Mouse (Mus musculus) ES-CJ7 (cell line): Measurements from ENCODE around the gene Igsf6.
A peak's percentile ranks its signal among the peaks of the same experiment; 100 is the strongest.
"Not testable (repeated sequence)": the region's sequence is repeated elsewhere in the genome, so short reads cannot be mapped to it uniquely, and the experiment has no call there.

Source experiments
- DNase-seq: peaks from one replicate; pipeline ENCODE4 v3.0.0; 2011; ENCODE audit warnings: low read depth, low spot score

Igsf6 gene

DNA sequence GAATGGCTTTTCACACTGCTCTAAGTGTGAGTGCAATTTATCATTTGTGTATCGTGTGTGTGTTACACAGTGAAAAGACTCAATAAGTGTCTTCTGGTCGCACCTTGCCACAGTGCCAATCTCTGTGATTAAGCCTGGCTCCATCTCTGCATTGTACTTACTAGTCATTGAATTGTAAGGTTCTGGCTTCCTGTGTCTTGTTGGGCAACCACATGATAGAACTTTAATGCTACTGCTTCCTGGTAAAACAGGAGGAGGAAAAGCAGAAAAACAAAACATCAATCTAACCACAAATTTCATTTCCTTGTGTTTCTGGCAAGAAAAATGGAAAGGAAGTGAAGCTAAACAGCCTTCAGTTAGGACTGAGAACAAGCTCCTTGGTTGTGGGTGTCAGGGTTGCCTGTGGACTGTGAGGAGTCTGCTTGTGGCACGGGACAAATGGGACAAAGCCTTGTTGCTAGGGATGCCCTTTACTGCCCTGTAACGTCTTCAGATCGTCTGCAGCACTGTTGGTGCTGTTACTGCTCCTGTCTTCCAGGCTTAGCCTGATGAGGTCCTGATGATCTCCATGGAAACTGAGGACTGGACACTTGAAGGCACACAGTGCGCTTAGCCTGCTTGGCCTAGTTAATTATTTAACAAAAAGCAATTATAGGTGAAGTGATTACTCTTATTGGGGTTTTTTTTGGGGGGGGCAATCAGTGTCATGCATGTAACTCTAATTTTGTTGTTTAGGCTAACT lies 14.7 kb downstream of the Igsf6 start:
- DNase-seq, result no peak

- DNase-seq, result no peak
These were observed 21.3 kb downstream of the Igsf6 start for GRCm38 (mm10) chr7:121053071-121053470.

- DNase-seq, result no peak
These were observed 26.7 kb downstream of the Igsf6 start for GRCm38 (mm10) chr7:121047624-121048023.

DNA sequence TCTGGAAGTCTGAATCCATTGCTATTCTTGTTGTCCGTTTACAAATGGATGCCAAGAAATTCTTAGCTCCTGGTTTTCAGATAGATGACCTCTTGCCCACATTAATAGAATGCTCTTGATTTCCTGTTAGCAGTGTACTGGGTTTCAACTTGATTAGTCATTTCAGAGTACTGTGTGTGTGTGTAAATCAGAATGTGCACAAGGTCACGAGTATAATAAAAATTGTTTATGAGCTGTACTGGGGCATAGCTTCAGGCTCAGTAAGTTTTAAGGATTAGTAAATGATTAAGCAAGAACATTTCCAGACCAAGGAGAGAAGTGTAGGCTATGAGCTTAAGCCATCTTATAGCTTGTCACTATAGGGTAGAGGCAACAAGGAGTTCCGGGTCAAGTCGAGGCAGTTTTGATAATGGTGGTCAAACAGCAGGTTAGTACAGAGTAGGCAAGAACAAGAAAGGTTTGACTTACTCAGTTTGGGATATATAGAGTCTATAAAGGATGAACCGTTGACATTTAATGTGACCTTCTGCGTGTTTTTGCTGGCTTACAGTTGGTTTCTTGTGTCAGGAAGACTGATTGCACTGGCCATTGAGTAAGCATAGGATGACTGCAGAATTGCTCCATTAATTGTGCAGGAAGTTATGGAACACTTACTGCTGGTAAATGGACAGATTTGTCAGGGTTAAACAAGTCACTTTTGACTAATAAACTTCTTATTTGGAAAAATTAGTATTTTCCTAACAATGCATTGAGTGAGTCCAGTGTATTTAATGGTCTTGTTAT lies 28.5 kb downstream of the Igsf6 start:
- no peak for DNase-seq

DNA sequence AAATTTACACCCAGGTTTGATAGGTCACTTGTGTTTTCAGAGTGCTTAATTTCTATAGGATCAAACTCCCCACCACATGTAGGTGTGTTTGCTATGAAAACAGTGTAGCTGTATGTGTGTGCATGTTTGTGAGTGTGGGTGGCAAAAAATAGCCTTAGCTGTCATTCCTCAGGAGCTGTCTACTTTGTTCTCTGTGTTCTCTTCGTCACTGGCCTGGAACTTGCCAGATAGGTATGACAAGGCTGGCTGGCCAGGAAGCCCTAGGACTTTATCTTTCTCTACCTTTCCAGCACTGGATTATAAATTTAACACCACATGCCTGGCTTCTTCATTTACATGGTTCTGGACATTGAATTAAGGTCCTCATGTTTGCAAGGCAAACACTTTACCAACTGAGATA lies 30.1 kb downstream of the Igsf6 start:
- no peak for DNase-seq

DNA sequence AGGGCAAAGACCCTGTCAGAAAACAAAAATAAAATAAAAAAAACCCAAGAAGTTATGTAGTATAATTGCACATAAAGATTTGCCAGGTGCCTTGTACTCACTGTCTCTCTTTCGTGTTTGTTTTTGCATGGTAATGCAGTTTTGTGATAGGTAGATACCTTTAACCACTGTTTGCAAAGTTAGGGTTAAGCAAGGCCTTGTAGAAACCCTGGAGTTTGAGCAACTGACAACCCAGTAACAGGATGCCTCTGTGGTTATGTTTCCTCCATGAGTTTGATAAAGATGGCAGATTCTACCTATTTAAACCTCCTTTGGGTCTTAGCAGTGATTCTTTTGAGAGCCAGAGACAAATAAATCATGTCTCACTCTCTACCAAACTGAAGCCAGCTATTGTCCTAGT lies 30.9 kb downstream of the Igsf6 start:
- no peak for DNase-seq

GRCm38 (mm10) chr7:121043004-121043403 lies 31.4 kb downstream of the Igsf6 start:
- no peak for DNase-seq

DNA sequence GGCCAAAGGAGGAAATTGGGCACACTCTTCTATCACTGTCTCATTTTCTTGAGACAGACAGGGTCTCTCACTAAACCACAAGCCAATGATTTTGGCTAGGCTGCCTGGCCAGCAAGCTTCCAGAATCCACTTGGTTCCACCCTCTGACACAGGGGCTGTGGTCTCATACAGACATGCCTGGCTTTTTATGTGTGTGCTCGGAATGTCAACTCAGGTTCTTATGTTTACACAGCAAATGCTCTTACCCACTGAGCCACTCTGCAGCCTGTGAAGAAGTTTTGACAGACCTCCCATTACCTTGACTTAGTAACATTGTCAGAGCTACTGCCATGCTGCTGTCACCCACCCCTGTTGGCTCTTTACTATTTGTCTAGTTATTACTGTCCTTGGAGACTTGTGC lies 32.4 kb downstream of the Igsf6 start:
- DNase-seq, result no peak

DNA sequence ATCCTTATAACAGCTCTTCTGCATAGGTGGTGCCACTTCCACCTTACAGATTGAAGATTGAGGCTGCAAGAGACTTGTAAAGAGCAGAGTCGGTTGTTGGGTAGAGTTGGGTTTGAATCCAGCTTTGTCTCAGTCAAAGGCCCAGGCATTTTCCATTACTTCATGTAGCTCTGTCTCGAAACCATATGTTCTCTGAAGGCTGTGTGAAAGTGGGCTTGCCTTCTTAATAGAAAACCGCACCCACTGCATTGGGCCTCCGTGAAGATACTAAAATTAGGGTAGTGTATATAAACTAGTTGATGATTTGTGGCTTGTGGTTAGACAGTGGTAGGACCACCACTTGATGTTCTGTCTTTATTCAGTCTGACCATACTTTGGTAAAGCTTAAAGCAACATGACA lies 33.8 kb downstream of the Igsf6 start:
- DNase-seq, result no peak

DNA sequence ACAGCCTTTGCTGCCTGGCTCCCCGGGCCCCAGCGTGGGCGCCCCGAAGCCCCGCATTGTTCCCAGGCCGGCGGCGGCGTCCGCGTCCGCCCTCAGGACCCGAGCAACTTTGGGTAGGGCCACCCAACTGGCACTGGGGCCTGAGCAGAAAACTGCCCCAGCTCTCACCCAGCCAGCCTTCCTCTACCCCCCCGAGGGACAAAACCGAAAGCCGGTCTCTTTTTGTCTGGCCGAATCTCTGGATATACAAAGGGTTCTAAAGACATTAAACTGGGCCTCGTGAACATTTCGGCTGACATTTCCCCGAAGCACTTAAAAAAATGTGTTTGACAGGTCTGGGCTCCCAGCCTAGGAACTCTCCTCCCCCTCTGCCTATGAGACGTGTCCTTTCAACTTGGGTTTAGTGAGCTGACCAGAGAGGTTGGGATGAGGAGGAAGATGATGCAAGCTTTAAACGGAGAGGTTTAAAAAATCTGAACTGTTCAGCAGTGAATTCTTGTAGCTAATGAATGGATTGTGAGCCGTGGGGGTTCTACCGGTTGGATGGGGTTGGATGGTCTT lies 39.1 kb downstream of the Igsf6 start:
- peak; percentile 20 for DNase-seq

- DNase-seq, result no peak
These were observed 39.7 kb downstream of the Igsf6 start for GRCm38 (mm10) chr7:121034701-121035141.

DNA sequence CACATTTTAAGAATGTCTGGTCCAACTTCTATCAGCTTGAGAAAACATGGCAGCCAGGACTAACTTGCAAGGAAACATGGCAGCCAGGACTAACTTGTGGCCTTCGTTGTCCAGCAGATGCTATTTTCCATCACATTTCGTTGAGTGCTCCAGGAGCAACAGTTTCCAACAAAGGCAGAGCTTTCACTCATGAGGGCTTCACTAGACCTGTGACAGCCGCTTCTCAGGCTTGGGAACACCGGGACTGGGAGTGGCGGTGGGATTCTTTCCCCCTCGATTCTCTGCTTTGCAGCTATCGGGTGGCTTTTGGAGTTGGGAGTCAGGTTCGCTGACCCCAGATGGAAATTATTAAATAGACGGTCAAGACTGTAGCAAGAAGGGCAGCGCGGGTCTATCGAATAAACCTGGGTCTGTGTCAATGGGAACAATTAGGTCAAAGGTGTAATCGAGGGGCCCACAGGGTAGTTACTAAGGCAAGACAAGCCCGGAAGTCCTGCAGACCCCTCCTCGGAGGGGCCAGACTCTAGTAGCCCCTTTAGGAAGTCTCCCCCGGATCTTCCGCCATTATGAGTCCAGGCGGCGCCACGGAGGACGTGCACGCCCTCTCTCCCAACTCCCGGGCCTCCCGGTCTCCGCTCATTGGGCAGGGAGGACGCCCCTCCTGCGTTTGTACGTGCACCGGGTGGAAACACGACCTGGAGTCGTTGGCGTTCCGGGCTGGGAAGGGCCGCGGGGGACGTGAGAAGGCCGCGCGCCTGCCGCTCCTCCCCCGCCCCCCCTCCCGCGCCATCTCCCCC lies 40.3 kb downstream of the Igsf6 start, which contains the start of gene Mettl9:
Mettl9 (plus strand) TSS at position 590 of the 797 bp plus-strand sequence.
- peak; percentile 96 for DNase-seq

GRCm38 (mm10) chr7:121029947-121030346 lies 44.4 kb downstream of the Igsf6 start:
- DNase-seq, result not testable (repeated sequence)

- DNase-seq, result no peak
These were observed 48.1 kb downstream of the Igsf6 start for GRCm38 (mm10) chr7:121026300-121026699.

- DNase-seq, result no peak
These were observed 49.0 kb downstream of the Igsf6 start for GRCm38 (mm10) chr7:121025221-121026008.

GRCm38 (mm10) chr7:121020277-121020676 lies 54.1 kb downstream of the Igsf6 start:
- peak; percentile 41 for DNase-seq

DNA sequence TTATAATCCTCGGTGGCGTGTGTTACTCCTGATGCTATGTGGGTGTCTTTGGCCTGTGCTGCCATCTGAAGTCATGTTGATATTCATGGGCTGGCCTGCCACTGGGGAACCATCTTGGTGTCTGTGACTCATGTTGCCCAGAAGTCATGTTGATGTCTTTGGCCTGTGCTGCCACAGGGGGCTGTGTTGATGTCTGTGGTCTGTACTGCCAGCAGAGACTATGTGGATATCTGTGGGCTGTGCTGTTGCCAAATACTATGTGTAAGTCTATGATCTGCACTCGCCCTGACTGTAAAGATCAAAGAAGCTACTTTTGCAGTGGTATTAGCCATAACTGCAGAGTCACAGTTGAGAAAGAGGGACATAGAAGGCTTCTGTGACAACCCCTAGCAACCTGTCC lies 55.6 kb downstream of the Igsf6 start:
- no peak for DNase-seq

- no peak for DNase-seq
These were observed 59.9 kb downstream of the Igsf6 start for GRCm38 (mm10) chr7:121014486-121014885.
